ENCODE assay signal across 35 mouse cellular contexts in genomic region chr12:35176628-35177027, GRCm38 (mm10).
"Had no signal": no experiment of that assay in that cellular context is flagged by ENCODE, and none has a peak within 500 bp of the region (broad histone marks: within the 10 kb centered on the region; RNA-seq: fewer than 3 reads in every experiment).

No protein-coding gene starts in this region.

- H3K9me3 ChIP-seq: heart, embryonic 10.5 days; heart, embryonic 12.5 days; heart, embryonic 13.5 days; heart, embryonic 15.5 days; hindbrain, embryonic 10.5 days; hindbrain, embryonic 12.5 days; hindbrain, embryonic 13.5 days; hindbrain, embryonic 15.5 days; intestine, embryonic 15.5 days; kidney, embryonic 15.5 days had no signal

- H3K4me3 ChIP-seq: heart, adult 2 months; heart, embryonic 10.5 days; heart, embryonic 12.5 days; heart, embryonic 13.5 days; heart, embryonic 15.5 days; hindbrain, embryonic 10.5 days; hindbrain, embryonic 12.5 days; hindbrain, embryonic 13.5 days; hindbrain, embryonic 15.5 days; intestine, embryonic 15.5 days; kidney, embryonic 15.5 days; layer of hippocampus, adult 2 months had no signal

- H3K27me3 ChIP-seq: heart, embryonic 12.5 days; heart, embryonic 13.5 days; heart, embryonic 15.5 days; hindbrain, embryonic 12.5 days; hindbrain, embryonic 13.5 days; hindbrain, embryonic 15.5 days; intestine, embryonic 15.5 days had no signal

- ATAC-seq: hindbrain, embryonic 16.5 days; hindbrain, postnatal 0 days; inflammation-experienced regulatory T-cells, adult 6 months; intestine, embryonic 15.5 days; intestine, embryonic 16.5 days; intestine, postnatal 0 days had no signal

- DNase-seq: heart, adult 2 months; heart, postnatal 10 days; heart, postnatal 14 days; heart, postnatal 36 days; kidney, adult 11 months; kidney, adult 18-20 months; kidney, adult 2 months; kidney, adult 8-10 months; kidney, adult 9 months; kidney, postnatal 10 days; kidney, postnatal 14 days; kidney, postnatal 25 days; kidney, postnatal 36 days; kidney, postnatal 4 days; layer of hippocampus, adult 9-11 months; layer of hippocampus, postnatal 36 days had no signal

- H3K9ac ChIP-seq: heart, embryonic 12.5 days; heart, embryonic 13.5 days; heart, embryonic 15.5 days; hindbrain, embryonic 12.5 days; hindbrain, embryonic 13.5 days; hindbrain, embryonic 14.5 days; hindbrain, embryonic 15.5 days; intestine, embryonic 15.5 days; kidney, embryonic 15.5 days had no signal

- H3K36me3 ChIP-seq: heart, embryonic 10.5 days; heart, embryonic 12.5 days; heart, embryonic 13.5 days; heart, embryonic 15.5 days; hindbrain, embryonic 10.5 days; hindbrain, embryonic 12.5 days; hindbrain, embryonic 13.5 days; hindbrain, embryonic 15.5 days; intestine, embryonic 15.5 days; kidney, embryonic 15.5 days had no signal

- H3K4me1 ChIP-seq: hindbrain, embryonic 12.5 days; hindbrain, embryonic 15.5 days; intestine, embryonic 15.5 days had no signal

- H3K27ac ChIP-seq: heart, adult 2 months; heart, embryonic 10.5 days; heart, embryonic 13.5 days; heart, embryonic 15.5 days; hindbrain, embryonic 10.5 days; hindbrain, embryonic 12.5 days; hindbrain, embryonic 13.5 days; hindbrain, embryonic 14.5 days; hindbrain, embryonic 15.5 days; hindbrain, postnatal 0 days; intestine, embryonic 15.5 days; kidney, embryonic 15.5 days; kidney, postnatal 0 days; layer of hippocampus, adult 2 months had no signal

- H3K4me2 ChIP-seq: heart, embryonic 11.5 days; heart, embryonic 12.5 days; heart, embryonic 15.5 days; hindbrain, embryonic 12.5 days; hindbrain, embryonic 13.5 days; hindbrain, embryonic 14.5 days; hindbrain, embryonic 15.5 days; intestine, embryonic 15.5 days; kidney, embryonic 15.5 days had no signal
